Mouse (Mus musculus) ovary, postnatal 10 days (tissue): ENCODE data around the gene Pdzd2.
A peak's percentile ranks its signal among the peaks of the same experiment; 100 is the strongest.

Experiments used
- DNase-seq: peaks from one replicate; pipeline ENCODE4 v3.0.0; 2022; ENCODE audit warnings: low spot score

Gene Pdzd2

DNA sequence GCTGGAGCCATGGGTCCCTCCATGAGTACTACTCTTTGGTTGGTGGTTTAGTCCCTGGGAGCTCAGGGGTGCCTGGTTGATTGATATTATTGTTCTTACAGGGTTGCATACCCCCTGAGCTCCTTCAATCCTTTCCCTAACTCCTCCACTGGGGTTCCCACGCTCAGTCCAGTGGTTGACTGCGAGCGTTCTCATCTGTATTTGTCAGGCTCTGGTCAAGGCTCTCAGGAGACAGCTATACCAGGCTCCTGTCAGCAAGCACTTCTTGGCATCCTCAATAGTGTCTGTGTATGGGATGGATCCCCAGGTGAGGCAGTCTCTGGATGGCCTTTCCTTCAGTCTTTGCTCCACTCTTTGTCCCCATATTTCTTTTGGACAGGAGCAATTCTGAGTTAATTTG, 392.8 kb downstream of the Pdzd2 start:
- DNase-seq = no peak

DNA sequence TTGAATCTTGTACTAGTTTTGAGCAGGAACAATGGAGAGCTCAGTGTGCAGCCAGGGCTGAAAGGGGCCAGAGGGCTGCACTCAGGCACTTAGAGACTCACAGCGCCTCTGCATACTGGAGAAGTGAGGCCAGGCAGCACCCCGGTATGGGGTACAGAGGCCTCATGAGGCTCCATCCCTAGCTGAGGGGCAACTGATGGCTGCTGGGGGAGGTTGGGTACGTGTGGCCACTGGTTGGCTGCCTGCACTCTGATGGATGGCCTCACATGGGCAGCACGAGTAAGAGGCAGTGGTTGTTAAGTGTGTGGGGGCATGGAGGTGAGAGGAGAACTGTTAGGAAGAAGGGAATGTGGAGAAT, 398.3 kb downstream of the Pdzd2 start:
- no peak for DNase-seq

DNA sequence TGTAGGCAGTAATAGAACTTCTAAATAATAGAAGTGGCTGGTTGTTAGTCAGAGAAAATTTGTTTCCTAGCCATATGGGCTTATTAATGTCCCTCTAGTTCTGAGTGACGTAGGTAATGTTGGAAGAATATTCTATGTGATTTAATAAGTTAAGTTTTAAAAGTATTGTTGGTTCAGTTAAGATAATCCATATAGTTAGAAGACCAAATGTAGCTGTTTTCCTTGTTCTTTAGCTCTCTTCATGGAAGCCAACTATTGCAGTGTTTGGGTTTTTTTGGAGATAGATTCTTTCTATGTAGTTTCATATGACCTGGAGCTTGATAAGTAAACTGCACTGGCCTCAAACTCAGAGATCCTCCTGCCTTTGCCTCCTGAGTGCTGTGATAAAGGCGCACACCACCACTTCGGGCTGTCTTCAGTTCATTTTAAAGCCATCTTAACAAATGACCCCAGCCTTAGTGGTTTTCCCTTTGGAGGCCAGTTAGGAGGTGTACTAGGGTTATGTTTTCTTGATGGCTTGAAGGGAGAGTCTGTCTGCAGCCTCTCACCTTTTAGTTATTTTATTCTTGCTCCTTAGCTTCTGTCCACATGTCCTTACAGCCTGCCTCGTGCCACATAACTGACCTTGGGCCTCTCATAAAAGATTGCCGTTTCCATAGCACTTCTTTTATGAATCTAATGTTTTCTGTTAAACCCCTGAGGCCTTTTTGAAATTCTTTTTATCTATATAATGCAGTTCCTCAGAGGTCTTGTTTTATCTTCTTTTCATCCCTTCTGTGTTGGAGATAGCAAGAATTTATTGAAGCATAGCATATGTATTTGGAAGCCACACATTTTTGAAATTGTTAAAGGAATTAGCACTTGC, 399.0 kb downstream of the Pdzd2 start:
- DNase-seq = no peak

DNA sequence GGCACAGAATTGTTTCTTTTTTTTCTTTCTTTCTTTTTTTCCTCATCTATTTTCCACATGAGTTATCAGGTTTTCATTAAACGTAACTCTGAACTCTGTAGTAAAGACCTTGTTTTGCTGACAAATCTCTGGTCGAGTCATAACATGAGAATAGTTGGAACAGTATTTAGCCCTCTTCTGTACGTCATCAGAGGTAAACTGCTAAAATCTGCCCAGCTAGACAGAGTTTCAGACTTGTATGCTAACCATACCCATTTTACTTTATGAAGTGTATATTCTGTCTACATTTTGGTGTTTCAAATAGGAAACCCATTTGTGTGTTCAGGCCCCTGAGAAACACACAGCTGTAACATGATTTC, 402.0 kb downstream of the Pdzd2 start:
- no peak for DNase-seq

DNA sequence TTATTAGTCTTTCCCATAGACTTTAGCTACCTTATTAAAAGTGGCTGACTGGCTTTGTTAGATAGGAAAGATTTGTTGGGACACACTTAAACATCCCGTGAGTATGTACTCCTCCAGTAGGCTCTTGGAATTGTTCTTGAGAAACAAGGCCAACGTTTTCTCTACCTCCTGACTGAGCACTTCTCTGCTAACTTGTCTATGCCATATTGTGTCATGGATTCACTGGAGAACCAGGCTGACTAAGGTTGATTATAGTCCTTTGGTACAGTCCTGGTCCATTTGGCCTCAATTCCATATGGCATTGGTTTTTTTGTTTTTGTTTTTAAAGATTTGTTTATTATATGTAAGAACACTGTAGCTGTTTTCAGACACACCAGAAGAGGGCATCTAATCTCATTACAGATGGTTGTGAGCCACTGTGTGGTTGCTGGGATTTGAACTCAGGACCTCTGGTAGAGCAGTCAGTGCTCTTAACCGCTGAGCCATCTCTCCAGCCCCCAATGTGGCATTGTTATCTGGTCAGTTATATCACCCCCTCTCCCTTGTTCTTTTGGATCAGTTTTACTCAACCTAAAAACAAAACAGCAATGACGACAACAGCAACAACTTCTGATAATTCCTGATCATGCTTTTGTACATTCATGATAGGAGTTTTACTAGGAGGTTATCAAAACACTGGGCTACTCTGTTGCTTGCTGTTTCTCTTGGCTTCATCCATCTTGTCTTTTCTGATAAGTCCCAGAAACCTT, 402.5 kb downstream of the Pdzd2 start:
- no peak for DNase-seq

DNA sequence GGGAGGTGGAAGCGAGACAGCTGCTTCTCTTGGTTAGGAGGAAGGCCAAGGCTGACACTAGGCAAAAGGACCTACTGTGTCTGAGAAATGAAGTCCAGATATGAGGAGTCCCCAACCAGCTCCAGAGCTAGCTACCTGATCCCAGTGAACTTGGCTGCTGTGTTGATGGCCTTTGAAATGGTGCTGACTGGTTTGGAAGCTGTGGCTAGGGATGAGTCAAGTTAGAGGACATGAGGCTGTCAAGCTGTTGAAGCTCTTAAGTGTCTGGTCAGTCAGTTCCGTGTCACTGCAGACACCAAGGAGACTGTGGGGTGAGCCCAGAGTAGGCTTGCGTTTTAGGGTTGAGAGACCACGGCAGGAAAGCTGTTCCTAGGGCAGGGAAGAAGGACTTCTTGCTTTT, 405.3 kb downstream of the Pdzd2 start:
- DNase-seq = no peak

DNA sequence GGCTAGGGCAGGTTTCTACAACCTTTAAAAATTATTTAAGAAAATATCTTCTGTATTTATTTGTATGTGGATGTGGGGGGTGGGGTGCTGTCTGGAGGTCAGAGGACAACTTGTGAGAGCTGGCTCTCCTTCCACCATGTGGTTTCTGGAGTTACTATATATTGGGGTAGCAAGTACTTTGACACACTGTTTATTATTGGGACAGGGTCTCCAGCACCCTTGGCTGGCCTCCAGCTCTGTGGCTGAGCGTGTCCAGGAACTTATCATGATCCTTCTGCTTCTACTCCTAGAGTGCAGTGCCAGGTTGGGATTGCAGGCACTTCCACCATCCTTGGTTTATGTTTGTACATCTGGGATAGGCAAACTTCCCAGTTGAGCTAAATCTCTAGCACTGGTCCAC, 408.4 kb downstream of the Pdzd2 start:
- no peak for DNase-seq

DNA sequence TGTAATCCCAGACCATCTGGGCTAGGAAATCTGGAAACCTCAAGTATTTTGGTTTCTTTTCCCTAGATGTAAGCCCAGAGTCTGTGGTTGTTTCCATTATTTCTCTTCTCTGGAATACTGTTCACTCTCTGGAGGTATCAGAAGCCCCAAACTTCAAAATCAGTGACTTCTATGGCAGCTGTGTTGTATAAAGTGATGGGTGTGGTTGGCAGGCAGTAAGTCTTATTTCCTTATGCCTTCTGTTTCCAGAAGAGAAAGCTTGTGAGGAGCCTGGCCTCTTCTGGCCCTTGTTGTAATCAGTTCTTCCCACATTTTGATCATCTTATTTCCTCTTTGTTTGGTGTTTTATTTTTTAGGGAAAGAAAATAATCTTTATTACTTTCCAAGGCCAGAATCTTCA, 408.8 kb downstream of the Pdzd2 start:
- no peak for DNase-seq

DNA sequence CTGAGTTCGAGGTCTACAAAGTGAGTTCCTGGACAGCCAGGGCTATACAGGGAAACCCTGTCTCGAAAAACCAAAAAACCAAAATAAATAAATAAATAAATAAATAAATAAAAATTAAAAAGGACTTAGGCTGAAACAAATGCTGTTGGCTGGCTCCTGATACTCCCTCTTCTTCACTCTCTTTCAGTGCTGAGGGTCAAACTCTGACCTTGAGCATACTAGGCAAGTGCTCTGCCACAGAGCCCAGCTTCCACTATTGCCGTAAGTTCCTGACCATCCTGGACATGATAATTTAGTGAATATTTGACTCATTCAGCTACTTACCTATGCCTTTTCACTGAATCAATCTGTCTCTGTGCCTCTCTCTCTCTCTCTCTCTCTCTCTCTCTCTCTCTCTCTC, 409.3 kb downstream of the Pdzd2 start:
- no peak for DNase-seq

DNA sequence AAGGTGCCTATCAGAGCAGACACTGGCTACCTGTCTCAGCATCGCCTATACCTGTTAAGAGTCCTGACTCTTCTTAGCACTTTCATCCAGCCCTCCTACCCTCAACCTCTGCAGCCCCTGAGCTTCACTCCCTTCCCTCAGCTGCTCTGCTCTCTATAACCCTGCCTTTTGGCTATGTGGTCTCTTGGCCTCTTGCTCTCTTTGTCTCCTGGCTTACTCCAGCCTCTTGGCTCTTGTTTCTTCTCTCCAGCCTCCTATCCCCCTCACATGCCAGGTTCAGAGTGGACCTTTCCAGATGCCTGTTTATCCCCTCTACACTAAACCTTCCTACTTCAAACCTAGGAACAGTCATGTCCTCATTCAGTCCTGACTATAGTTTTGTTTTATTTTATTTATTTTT, 415.4 kb downstream of the Pdzd2 start:
- no peak for DNase-seq

DNA sequence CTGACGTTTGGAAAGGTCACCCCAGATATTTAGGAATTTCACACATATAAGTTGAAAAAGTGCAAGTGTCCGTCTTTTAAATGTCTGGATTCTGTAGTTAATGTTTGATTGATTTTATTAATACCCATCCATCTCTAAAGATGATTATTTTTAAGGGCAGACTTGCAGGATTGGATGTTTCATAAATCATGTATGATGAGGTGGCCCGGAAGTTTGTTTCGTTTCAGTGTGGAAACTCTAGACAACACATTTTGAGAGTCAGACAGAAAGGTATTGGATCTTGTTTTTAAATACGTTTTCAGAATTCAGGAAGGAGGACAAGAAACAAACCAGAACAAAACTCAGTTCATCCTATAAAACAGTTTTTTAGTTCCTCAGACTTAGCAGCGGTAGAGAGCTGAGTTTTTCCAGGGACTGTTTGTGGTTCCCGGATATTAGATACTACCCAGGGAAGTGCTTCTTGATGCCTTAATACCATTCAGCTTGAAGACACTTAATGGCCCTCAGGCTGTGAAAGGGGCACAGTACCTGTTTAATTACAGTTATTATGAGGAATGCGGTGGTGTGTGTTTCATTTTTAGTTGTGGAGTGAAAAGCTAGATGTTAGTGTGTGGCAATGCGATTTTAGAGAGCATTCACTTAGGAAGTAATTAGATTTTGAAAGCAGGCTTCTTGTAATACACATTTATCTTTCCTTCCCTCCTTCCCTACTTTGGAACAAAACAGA, 416.9 kb downstream of the Pdzd2 start:
- no peak for DNase-seq

DNA sequence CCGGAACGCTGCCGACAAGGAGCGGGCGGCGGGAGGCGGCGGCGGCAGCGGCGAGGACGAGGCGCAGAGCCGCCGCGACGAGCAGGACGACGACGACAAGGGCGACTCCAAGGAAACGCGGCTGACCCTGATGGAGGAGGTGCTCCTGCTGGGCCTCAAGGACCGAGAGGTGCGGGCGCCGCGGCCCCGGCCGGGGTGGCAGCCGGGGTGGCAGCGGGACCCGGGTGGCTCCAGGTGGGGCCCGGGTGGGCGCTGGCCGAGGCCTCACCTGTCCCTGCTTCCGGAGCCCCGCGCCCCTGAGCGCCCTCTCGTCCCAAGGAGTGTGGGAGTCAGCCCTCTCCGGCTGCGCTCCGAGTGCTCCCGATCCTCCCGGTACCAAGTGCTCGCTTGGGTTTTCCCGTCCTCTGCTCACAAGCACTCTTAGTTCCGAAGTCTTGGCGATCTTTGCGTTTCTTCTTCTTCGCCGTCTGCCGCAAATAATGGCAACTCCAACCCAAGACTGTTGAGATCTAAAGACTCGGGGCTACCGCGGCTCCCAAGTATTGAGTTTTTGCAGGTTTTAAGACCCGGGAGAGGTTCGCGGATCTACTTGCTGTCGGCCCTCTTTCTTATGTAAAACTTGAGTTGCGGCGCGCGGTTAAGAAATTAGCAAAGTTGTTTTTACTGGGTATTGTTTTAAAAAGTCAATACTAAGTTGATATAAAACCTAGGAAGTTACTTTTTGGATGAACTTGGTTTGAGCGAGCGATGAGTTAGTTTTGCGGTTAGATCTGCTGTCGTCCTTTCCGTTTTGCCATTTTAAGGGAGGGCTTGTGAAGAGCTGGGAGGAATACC, 417.7 kb downstream of the Pdzd2 start, which contains the start of gene 1810049J17Rik:
Gene 1810049J17Rik (minus strand): TSS at position 112 of the 834 bp plus-strand sequence.
- peak; percentile 18 for DNase-seq

DNA sequence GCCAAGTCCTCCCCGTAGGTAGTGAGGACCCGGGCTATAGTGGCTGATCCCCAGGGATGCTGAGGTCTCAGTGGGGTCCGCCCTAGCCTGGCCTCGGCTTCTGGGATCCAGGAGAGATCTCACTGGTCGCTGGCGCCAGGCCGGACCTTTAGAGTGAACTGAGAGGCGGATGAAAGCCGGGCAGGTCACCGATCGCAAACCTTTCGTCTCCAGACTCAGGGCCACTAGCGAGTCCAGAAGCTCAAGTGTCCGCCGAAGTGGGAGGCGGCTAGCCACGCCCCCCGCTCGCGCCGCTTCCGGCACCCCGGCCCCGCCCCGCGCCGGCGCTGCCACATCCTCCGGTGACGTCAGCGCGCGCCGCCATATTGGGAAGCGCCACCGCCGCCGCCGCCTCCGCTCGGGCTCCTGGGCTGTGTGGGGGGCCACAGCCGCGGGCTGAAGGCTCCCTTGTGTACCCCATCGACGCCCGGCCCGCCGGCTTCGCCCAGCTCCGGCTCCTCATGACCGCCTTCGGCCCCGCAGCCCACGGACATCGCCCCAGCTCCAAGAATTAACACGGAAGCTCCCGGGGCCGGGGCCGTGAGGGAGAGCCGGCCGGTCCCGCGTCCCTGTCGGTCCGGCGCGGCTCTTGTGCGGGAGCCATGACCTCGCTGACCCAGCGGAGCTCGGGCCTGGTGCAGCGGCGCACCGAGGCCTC, 418.5 kb downstream of the Pdzd2 start, which contains the start of gene Golph3:
Gene Golph3 (plus strand): TSS at position 360 of the 697 bp plus-strand sequence.
- peak; percentile 87 for DNase-seq

DNA sequence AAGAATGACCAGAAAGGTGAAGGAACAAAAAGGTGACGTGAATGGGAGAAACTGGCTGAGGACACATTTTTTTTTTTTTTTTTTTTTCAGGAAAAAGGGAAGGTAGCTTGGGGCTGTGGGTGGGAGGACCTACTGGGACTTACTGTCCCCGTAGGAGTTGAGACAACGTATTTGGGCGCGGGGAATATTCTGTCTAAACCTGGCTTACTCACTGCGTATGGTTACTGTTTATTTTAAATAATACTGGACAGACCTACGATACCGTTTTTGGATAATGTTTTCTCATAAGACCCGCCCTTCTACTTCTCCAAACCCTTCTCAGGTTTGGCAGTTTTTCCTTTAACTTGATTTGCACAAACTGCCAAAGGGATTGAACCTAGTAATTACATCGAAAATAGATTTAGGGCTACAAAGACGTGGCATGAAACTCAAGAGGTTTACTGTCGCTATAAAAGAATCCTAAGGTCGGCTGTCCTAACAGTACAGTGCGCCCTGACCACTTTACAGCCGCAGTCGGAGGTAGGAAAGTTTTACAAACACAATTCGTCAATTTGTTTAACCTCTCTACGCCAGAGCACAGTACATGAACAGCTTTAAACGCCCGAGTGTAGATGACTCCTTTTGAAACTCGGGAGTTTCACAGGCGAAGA, 419.2 kb downstream of the Pdzd2 start:
- no peak for DNase-seq

DNA sequence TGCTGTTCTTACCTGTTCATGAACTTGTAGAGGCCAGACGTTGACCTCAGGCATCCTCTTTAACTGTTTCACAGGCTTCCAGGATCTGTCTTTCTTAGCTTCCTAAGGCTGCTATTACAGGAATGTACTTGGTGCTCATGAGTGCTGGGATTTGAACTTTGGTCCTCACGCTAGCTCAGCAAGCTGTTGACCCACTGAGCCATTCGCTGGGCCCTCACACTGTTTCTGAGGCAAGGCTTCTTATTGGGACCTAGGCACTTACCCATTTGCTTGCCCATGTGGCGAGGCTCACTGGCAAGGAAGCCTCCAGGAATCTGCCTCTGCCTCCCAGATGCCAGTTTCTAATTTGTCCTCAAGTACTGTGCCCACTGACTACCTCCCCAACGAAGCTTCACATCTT, 419.8 kb downstream of the Pdzd2 start:
- DNase-seq = no peak

DNA sequence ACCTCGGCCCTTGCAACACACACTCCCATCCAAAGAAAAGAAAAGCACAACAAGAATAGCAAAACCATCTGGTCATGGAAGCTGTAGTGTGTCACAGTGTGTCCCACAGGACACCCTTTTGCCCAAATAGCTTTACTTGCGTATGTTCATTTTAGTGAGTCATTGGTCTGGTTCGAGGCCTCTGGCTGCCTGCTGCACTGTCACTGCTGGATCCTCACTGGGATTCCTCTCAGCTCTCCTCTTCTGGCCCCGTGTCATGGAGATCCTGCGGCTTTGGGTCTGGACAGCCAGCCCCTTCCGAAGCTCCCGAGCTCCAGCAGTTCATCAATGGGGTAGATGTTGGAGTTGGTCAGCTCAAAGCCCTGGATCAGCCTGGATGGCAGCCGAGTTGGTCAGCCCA, 421.3 kb downstream of the Pdzd2 start:
- no peak for DNase-seq

DNA sequence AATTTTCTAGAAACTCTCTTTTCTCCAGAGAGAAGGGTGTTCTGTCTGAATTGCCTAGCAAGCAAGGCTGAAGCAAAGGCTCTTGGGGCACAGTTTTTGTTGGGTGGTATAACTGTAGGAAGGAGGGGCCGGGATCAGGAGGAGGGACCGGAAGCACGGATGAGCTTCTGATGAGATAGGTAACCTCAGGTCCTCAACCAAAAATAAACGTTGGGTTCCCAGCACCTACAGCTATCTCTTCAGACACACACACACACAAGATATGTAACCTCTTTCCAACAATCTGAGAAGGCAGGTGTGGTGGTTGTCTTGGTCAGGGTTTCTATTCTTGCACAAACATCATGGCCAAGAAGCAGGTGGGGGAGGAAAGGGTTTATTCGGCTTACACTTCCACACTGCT, 422.4 kb downstream of the Pdzd2 start:
- DNase-seq = no peak

DNA sequence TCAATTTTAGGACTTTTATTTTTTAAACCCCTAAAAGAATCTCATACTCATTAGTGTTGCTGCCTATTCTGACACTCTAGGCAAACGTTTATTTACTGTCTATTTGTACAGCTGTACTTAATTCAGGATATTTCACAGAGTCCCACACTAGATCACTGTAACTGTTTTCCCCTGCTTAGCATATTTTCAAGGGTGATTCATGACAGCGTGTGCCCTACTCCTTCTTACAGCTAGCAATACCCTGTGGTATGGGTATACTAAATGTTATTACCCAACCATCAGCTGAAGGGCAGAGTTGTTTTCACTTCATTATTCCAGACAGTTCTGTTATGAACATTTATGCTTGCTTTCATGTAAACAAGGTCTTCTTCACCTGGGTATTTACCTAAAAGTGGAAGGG, 423.7 kb downstream of the Pdzd2 start:
- no peak for DNase-seq

DNA sequence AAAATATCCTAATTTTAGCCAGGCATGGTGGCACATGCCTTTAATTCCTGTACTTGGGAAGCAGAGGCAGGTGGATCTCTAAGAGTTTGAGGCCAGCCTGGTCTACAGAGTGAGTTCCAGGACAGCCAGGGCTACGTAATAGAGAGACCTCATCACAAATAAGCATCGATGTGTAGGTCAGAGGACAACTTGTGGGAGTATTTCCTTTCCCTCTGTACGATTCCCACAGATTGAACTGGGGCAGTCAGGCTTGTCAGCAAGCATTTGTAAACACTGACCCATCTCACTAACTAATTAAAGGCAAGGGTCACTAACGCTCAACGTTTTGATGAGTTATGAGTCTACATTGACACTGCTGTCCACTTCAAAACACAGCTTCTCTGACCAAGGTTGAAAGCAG, 425.1 kb downstream of the Pdzd2 start:
- no peak for DNase-seq

DNA sequence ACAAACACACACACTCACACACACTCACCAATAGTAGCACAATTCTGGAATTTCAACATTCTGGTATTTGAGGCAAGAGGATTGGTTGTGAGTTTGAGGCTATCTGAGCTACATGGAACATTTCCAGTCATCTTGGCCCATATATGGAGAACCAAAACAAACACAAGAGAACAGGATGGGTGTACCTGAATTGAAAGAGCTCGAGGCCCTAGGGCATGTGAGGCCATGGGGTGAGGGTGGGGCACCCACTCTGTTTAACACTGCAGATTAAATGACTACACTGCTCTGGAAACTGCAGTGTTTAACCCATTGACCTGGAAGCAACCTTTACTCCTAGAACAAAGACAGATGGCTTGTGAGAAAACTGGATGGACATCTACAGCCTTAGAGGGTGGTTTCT, 426.5 kb downstream of the Pdzd2 start:
- DNase-seq = no peak

DNA sequence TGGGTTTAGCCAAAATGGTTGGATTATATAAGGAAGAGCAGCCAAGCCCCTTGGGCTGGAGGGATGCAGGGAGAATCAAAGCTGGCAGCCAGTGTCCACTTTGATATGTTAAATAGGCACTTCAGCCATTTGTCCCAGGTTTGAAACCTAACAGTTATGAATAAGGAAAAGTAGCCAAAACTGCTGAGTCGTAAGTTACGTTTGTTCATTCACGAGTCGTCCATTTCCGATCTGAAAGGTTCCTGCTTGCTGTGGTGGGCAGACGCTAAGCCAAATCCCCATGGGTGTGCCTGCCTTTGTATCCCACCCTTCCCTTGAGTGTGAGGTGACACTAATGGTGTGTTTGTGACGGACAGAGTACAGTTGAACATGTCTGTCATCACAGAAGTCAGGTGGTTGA, 428.3 kb downstream of the Pdzd2 start:
- DNase-seq = no peak
